Mouse (Mus musculus): ENCODE measurements at regions not wholly inside any gene's neighbourhood (a gene's known extent, or its start where the extent isn't known, plus 50 kb on each side); places are given as distances from the start of the nearest gene placed in this dataset.

GRCm38 (mm10) chr1:14036163-14036562 lies 2057.0 kb downstream of the 4930444P10Rik start:
- no peak for ATAC-seq (ENCODE audit: insufficient read depth)
- Histone ChIP-seq H3K4me2 (no peak overlapping the region), H3K9me3 (ENCODE audit: low read depth, low read length) (no peaks in the 10 kb centered on the region), H3K4me1 (ENCODE audit: insufficient read depth) (no peaks in the 10 kb centered on the region), H3K27ac (ENCODE audit: low read depth) (no peak overlapping the region), H3K9ac (no peak overlapping the region), H3K27me3 (ENCODE audit: insufficient read depth, low read length) (no peaks in the 10 kb centered on the region), H3K36me3 (ENCODE audit: insufficient read depth) (no peaks in the 10 kb centered on the region), H3K4me3 (ENCODE audit: low read depth, low read length) (no peak overlapping the region)
- DNase-seq: no peak
- WGBS: 26% methylated on average over 2 of the region's 2 CpGs
- TF ChIP-seq CTCF (IDR thresholded peaks at IDR 0.05; ENCODE audit: low read depth): no peak

GRCm38 (mm10) chr1:14011484-14011883 lies 2081.6 kb downstream of the 4930444P10Rik start:
- Histone ChIP-seq H3K4me2 (no peak overlapping the region), H3K9ac (no peak overlapping the region), H3K4me1 (ENCODE audit: insufficient read depth) (no peaks in the 10 kb centered on the region), H3K27ac (ENCODE audit: low read depth) (no peak overlapping the region), H3K27me3 (ENCODE audit: insufficient read depth, low read length) (no peaks in the 10 kb centered on the region), H3K9me3 (ENCODE audit: low read depth, low read length) (no peaks in the 10 kb centered on the region), H3K36me3 (ENCODE audit: insufficient read depth) (no peaks in the 10 kb centered on the region), H3K4me3 (ENCODE audit: low read depth, low read length) (no peak overlapping the region)
- DNase-seq (no peak), ATAC-seq (ENCODE audit: insufficient read depth) (no peak)
- 73% methylated on average over 9 of the region's 9 CpGs for WGBS
- no peak for TF ChIP-seq CTCF (IDR thresholded peaks at IDR 0.05; ENCODE audit: low read depth)

GRCm38 (mm10) chr1:14010789-14011188 lies 2082.3 kb downstream of the 4930444P10Rik start:
- 50% methylated on average over 3 of the region's 3 CpGs for WGBS

GRCm38 (mm10) chr1:14002550-14002949 lies 2090.6 kb downstream of the 4930444P10Rik start:
- Histone ChIP-seq H3K4me1 (ENCODE audit: insufficient read depth) (no peaks in the 10 kb centered on the region), H3K4me2 (no peak overlapping the region), H3K36me3 (ENCODE audit: insufficient read depth) (no peaks in the 10 kb centered on the region), H3K9me3 (ENCODE audit: low read depth, low read length) (no peaks in the 10 kb centered on the region), H3K4me3 (ENCODE audit: low read depth, low read length) (no peak overlapping the region), H3K27ac (ENCODE audit: low read depth) (no peak overlapping the region), H3K27me3 (ENCODE audit: insufficient read depth, low read length) (no peaks in the 10 kb centered on the region), H3K9ac (no peak overlapping the region)
- 50% methylated on average over 1 of the region's 1 CpGs for WGBS
- ATAC-seq (ENCODE audit: insufficient read depth) (no peak), DNase-seq (peak; percentile 9)
- no peak for TF ChIP-seq CTCF (IDR thresholded peaks at IDR 0.05; ENCODE audit: low read depth)

More at GRCm38 (mm10) chr1:14010789-14011188, 2082.3 kb downstream of the 4930444P10Rik start:
- no peak for TF ChIP-seq CTCF (IDR thresholded peaks at IDR 0.05; ENCODE audit: low read depth)
- H3K4me2 ChIP-seq: no peak overlapping the region
- H3K9me3 ChIP-seq (ENCODE audit: low read depth, low read length): no peaks in the 10 kb centered on the region
- H3K36me3 ChIP-seq (ENCODE audit: insufficient read depth): no peaks in the 10 kb centered on the region
- no peak overlapping the region for H3K9ac ChIP-seq
- no peak overlapping the region for H3K4me3 ChIP-seq (ENCODE audit: low read depth, low read length)
- no peaks in the 10 kb centered on the region for H3K27me3 ChIP-seq (ENCODE audit: insufficient read depth, low read length)
- DNase-seq: peak; percentile 29
- no peak for ATAC-seq (ENCODE audit: insufficient read depth)
- no peaks in the 10 kb centered on the region for H3K4me1 ChIP-seq (ENCODE audit: insufficient read depth)
- H3K27ac ChIP-seq (ENCODE audit: low read depth): no peak overlapping the region

- Histone ChIP-seq H3K9me3 (ENCODE audit: low read depth, low read length) (no peaks in the 10 kb centered on the region), H3K4me3 (ENCODE audit: low read depth, low read length) (no peak overlapping the region), H3K4me2 (no peak overlapping the region), H3K4me1 (ENCODE audit: insufficient read depth) (no peaks in the 10 kb centered on the region), H3K27ac (ENCODE audit: low read depth) (no peak overlapping the region), H3K27me3 (ENCODE audit: insufficient read depth, low read length) (no peaks in the 10 kb centered on the region), H3K9ac (no peak overlapping the region), H3K36me3 (ENCODE audit: insufficient read depth) (no peaks in the 10 kb centered on the region)
- DNase-seq: peak; percentile 56
- ATAC-seq (ENCODE audit: insufficient read depth): no peak
- WGBS: 44% methylated on average over 3 of the region's 3 CpGs
- no peak for TF ChIP-seq CTCF (IDR thresholded peaks at IDR 0.05; ENCODE audit: low read depth)
These were observed 2091.7 kb downstream of the 4930444P10Rik start for GRCm38 (mm10) chr1:14001431-14001830.

- Histone ChIP-seq H3K9ac (no peak overlapping the region), H3K4me2 (no peak overlapping the region), H3K4me1 (ENCODE audit: insufficient read depth) (no peaks in the 10 kb centered on the region), H3K4me3 (ENCODE audit: low read depth, low read length) (no peak overlapping the region), H3K27ac (ENCODE audit: low read depth) (no peak overlapping the region), H3K9me3 (ENCODE audit: low read depth, low read length) (no peaks in the 10 kb centered on the region), H3K36me3 (ENCODE audit: insufficient read depth) (no peaks in the 10 kb centered on the region), H3K27me3 (ENCODE audit: insufficient read depth, low read length) (no peaks in the 10 kb centered on the region)
- no peak for DNase-seq
- ATAC-seq (ENCODE audit: insufficient read depth): no peak
- 76% methylated on average over 3 of the region's 3 CpGs for WGBS
- TF ChIP-seq CTCF (IDR thresholded peaks at IDR 0.05; ENCODE audit: low read depth): no peak
These were observed 2092.3 kb downstream of the 4930444P10Rik start for GRCm38 (mm10) chr1:14000605-14001395.

- no peaks in the 10 kb centered on the region for H3K4me1 ChIP-seq (ENCODE audit: insufficient read depth)
- no peaks in the 10 kb centered on the region for H3K36me3 ChIP-seq (ENCODE audit: insufficient read depth)
- DNase-seq: no peak
- H3K4me2 ChIP-seq: no peak overlapping the region
- no peaks in the 10 kb centered on the region for H3K27me3 ChIP-seq (ENCODE audit: insufficient read depth, low read length)
- H3K4me3 ChIP-seq (ENCODE audit: low read depth, low read length): no peak overlapping the region
- WGBS: 91% methylated on average over 8 of the region's 11 CpGs
- H3K9ac ChIP-seq: no peak overlapping the region
- no peak for ATAC-seq (ENCODE audit: insufficient read depth)
- H3K9me3 ChIP-seq (ENCODE audit: low read depth, low read length): no peaks in the 10 kb centered on the region
- no peak overlapping the region for H3K27ac ChIP-seq (ENCODE audit: low read depth)
- TF ChIP-seq CTCF (IDR thresholded peaks at IDR 0.05; ENCODE audit: low read depth): no peak
These were observed 2094.9 kb downstream of the 4930444P10Rik start for GRCm38 (mm10) chr1:13998178-13998708.

All from lung, embryonic 14.5 days (tissue).